Mouse (Mus musculus): Measurements from ENCODE around the gene Selenow.
"Not testable (repeated sequence)": the region's sequence is repeated elsewhere in the genome, so short reads cannot be mapped to it uniquely, and the experiment has no call there.

Gene Selenow

DNA sequence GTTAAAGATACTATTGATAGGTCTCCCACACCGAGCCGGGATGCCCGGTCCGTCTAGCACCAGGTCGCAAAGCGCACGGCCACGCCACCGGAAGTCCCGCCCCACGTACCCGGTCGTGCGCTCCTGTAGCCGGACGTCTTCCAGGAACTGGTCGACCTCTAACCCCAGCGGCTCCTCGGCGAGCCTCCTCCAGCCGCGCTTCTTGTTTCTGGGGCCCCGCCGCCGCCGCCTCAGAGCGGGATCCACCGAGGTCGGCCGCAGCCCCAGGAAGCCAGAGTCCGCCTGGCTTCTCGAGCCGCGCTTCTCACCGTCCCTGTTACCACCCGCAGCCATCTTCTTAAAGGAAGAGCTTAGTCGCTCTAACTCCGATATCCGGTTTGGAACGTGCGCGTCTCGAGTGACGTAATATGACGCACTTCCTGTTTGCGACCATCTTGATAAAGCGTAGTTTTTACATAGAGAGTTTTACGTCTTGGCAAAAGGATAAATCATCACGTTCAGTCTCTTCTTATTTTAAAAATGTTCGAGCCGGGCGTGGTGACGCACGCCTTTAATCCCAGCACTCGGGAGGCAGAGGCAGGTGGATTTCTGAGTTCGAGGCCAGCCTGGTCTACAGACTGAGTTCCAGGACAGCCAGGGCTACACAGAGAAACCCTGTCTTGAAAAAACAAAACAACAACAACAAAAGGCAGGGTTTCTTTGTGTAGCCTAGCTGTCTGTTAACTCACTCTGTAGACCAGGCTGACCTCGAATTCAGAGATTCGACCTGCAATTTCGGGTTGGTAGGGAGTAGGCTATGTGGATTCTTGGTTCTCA lies 23.7 kb upstream of the Selenow start, which contains the start of gene Nop53:
Gene Nop53, minus strand, starts transcription at position 354 of the 816 bp plus-strand sequence.
- peak; percentile 92 to 94 for DNase-seq (ENCODE audit: low spot score in 2 of 2)

DNA sequence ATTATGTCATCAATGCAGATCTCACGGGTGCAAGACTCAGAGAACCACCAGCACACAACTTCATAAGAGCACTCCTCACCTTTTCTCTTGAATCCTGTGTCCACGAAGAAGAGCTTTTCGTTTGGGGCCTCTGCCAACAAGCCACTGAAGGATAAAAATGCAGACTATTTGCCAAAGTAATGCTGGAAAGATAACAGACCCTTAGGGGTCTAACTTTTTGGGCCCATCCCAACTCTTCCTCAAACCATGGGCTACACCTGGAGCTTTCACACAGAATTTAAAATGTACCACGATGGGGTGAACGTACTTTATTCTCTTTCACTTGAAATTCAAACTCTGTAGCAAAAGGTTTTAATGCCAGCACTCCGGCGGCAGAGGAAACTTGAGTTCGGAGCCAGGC lies 23.0 kb upstream of the Selenow start:
- no peak for DNase-seq (ENCODE audit: low spot score in 2 of 2)

DNA sequence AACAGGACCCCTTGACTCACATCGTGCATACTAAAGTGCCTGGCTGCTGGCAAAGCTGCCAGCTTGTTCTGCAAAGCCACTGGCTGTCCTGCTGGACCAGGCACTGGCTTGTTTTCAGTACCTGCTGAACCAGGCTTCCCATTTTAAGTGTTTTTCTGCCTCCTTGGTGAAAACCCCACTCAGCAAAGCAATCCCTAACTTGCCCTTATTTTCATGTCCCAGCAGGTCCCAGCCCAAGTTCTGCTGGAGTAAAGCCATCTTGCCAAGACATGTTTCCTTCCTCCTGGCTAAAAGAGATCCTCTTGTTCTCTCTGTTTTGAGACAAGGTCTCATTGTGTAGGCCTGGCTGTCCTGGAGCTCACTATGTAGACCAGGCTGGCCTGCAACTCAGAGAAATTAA lies 22.1 kb upstream of the Selenow start:
- DNase-seq (ENCODE audit: low spot score in 2 of 2), result no peak

DNA sequence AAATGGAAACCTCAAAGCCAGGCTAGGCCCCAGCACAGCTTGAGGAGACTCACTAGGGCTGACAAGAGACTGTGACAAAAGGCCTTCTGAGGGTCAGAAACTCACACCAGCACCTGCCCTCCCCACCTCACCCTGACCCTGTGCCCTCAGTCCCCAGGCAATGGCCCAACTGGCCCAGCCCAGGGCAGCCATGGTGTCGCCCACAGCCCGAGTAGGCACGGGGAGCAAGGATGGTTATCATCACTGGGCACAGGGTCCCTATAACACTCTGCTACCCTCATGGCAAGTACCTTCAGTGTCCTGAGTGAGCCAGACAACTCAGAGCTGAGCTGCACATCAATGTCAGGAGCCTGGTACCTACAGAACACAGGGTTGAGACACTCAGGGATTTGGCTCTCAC lies 16.4 kb upstream of the Selenow start:
- DNase-seq (ENCODE audit: low spot score in 2 of 2), result no peak

DNA sequence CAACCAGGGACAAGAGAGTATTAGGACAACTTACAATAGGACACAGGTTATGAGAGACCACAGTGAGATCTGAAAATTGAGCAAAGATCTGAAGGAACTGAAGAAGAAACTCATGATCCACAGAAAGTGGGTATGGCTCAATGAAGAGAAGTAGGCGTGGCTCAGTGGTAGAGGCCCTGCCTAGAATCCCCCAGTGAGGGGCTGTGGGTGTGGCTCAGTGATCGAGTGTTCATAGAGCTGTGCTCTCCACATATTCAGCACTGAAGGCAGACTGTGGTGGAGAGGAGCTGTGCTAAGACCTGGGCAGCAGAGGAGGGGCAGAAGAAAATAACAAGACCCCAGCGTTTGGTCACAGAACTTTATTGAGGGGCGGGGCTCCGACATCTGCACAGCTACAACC lies 15.3 kb upstream of the Selenow start:
- DNase-seq (ENCODE audit: low spot score in 2 of 2), result no peak

DNA sequence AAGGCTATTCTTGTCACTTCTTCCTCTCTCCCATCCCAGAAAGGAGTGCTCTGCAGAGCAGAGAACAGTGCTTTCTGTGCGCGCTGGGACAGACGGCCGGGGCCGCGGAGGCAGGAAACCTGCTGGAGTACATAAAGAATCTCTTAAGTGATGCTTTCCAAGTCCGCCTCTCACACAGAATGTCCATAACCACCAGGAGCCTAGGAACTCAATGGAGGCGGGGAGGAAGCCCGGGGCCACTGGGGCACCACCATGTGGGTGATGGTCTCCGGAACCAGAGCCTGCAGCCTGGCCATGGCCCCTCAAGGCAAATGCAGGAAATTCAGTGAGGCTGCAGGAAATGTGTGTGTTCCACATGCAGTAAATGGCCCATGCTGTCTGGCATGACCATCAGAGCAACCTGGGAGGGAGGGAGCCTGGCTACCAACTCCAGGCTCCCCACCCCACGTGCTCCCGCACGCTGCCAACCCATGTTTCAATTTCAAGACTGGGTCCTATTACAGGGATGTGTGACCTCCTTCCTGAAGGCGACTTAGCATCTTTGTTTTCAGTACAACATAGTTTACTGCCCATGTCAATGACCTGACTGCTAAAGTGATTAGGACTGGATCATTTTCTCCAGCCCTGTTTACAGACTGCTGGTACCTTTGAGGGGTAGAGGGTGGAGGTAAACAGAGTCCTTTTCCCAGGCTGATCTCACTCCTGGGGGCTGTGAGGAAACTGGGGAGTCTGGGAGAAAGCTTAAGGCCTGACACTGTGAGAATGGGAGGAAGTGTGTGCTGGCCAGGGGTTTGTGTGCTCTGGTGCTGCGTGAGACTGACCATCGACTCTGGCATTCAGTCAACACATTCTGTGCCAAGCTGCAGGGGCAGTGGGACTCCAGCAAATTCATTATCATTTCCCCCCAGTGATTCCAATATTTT lies 11.5 kb upstream of the Selenow start:
- DNase-seq (ENCODE audit: low spot score in 2 of 2), result peak in 1 of 2 experiments; percentile 37

DNA sequence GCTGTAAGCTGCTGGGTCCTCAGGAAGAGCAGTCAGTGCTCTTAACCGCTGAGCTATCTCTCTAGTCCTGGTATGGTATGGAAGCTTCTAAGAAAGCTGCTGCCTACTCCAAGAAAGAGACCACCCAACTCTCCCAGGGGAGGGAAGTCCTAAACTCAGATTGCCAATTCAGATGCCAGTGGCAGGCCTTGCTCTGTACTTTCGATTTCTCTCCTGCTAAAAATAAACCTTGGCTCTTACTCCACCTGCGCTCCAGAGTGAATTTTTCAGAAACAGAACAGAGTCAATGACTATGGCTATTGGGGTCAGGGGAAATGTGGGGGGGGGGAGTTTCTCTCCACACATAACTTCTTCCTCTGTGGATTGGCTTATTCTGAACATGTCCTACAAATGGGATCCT lies 9.4 kb upstream of the Selenow start:
- DNase-seq (ENCODE audit: low spot score in 2 of 2), result no peak

DNA sequence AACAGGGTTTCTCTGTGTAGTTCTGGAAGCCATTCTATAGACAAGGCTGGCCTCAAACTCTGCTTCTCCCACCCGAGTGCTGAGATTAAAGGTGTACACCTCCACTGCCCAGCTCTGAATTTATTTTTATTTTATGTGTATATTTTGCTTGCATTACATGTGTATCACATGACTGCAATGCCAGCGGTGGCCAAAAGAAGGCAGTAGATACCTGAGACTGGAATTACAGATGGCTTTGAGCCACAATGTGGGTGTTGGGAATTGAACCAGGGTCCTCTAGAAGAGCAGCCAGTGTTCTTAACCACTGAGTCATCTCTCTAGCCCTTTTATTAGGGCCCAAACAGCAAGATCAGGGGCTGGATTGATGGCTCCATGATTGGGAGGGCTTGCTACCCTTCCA lies 8.3 kb upstream of the Selenow start:
- no peak for DNase-seq (ENCODE audit: low spot score in 2 of 2)

DNA sequence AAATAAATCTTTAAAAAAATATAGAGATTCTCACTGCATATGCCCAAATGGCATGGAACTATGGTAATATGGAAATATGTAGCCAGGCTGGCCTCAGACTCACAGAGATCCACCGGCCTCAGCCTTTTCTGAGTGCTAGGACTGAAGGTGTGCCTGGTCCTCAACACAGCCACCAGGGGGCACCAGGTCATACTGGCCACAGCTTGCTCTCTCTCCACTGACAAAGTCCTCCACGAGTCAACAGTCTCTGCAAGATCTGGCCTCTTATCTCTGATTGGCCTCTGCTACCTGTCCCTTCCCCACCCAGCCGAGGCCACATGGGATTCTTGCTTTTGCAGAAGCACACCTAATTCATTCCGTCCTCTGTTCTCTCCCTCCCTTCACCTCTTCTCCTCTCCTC lies 7.7 kb upstream of the Selenow start:
- no peak for DNase-seq (ENCODE audit: low spot score in 2 of 2)

DNA sequence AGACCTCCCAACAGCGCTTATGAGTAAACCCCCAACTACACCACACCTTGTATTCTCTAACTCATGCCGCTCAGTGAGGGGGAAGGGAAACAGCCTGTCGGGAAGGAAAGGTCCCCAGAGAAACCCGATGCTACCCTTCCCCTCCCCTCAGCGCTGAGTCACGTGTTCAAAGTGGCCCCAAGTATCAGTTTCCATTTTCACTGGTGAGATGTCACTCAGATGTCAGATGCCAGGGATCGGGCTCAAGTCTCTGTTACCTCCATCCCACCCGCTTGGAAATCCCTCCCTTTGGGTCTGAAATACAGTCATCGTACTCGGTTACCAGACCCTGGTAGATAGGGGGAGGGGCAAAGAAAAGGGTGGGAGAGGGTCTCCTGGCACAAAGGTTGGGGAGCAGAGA lies 406 bp downstream of the Selenow start:
- DNase-seq (ENCODE audit: low spot score in 2 of 2), result no peak

DNA sequence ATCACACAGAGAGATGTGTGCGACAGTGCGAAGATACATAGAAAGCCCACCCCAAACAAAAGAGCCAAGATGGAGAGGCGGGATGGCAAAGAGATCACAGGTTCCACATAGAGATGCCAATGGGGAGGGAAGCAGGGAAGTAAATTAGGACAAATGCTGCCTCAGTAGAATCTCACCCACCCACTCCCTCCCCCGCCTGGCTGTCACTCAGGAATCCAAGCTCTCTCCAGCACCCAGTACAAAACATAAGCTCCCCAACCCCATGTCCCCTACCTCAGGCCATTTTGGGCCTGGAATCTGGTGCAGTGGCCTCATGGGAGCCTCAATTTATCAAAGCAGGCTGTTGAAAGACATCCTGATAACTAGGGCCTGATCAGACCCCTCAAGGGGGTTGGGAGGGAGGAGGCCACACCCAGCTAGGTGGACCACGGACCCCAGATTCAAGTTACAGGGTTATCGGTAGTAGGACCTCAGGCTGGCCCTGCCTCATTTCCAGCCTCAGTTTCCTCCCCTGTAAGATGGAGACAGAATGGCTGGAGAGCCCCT lies 1.5 kb downstream of the Selenow start:
- no peak for DNase-seq (ENCODE audit: low spot score in 2 of 2)

DNA sequence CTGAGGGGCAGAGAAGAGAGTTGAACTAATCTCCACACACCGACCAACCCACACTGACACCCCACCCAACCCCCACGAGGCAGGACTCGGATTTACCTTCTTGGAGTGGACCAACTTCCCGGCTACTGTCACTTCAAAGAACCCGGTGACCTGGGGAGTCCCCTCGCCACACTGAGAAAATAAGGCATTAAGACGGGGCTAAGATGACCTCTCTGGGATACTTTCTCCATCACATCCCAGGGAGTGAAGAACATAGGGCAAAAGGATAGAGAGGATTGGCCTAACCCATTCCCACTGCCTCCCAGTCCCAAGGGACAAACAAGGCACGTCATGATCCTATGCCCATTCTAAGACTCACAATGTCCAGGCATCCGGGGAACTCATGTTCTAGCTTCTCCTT lies 2.3 kb downstream of the Selenow start:
- no peak for DNase-seq (ENCODE audit: low spot score in 2 of 2)

DNA sequence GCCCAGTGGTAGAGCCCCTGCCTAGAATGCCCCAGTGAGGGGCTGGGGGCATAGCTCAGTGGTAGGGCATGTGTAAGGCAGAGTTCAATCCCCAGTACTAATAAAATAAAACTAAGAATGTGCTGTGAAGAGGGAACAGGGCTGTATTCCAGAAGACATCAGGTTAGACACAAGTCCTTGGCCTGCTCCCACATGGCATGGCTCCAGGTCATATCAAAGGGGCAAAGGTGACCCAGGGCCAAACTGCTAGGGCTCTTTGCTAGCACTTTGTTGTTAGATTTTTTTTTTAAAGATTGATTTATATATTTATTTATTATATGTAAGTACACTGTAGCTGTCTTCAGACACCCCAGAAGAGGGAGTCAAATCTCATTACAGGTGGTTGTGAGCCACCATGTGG lies 3.8 kb downstream of the Selenow start:
- no peak for DNase-seq (ENCODE audit: low spot score in 2 of 2)

DNA sequence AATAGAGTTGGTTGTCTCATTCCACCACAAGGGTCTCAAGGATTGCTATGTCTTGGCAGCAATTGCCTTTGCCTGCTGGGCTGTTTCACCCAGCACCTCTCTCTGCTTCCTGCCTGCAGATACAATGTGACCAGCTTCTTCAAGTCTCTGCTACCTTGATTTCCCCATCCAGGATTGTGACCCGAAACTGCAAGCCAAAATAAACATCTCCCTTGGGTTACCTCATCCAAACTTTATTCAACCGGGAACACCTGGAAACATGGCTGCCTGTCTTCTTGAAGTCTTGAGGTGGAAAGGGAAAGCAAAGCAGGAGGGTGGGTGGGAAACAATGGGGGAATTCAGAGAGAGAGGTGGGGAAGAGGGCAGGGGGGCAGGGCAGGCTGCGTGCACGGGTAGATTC lies 5.2 kb downstream of the Selenow start:
- no peak for DNase-seq (ENCODE audit: low spot score in 2 of 2)

DNA sequence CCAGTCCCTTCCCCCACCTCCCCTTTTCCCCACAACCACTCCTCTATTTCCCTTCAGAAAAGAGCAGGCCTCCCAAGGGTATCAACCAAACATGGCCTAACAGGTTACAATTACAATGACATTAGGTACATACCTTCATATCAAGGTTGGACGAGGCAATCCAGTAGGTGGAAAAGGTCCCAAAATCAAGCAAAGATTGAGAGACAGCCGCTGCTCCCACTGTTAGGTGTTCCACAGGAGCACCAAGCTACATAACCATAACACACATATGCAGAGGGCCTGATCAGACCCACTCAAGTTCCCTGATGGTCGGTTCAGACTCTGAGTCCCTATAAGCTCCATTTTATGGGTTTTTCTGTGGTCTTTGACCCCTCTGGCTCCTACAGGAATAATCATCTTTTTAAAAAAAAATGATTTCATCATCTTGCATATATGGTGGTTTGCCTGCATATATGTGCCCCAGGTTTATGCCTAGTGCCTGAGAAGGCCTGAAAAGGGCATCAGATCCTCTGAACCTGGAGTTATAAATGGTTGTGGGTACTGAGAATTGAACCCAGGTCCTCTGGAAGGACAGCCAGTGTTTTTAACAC lies 6.0 kb downstream of the Selenow start:
- DNase-seq (ENCODE audit: low spot score in 2 of 2), result no peak

DNA sequence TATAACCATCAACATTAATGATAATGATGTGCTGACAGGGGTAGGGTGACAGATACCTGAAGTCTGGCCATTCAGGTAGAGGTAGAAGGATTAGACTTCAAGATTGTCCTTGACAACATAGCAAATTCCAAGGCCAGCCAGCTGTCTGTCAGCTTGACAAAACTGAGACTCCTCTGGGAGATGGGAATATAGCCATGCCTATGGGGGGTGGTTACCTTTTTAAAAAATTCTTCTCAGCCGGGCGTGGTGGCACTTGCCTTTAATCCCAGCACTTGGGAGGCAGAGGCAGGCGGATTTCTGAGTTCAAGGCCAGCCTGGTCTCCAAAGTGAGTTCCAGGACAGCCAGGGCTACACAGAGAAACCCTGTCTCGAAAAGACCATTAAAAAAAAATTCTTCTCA lies 6.5 kb downstream of the Selenow start:
- DNase-seq (ENCODE audit: low spot score in 2 of 2), result not testable (repeated sequence)

DNA sequence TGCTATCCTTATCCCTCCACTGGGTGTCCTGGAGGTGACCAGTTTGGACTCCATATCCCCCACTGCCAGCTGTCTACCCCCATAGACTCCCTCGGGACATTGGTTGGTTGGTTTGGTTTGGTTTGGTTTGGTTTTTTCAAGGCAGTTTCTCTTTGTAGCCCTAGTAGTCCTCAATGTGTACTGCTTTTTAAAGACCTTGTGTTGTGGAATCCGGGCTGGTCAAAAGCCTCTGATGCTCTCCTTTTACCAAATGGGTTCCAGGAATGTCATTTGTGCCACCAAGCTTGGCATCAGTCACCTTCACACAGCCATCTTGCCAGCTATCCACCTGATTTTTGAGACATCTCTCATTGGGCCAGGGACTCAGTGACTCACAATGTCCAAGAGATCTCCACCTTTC lies 7.5 kb downstream of the Selenow start:
- DNase-seq (ENCODE audit: low spot score in 2 of 2), result no peak

DNA sequence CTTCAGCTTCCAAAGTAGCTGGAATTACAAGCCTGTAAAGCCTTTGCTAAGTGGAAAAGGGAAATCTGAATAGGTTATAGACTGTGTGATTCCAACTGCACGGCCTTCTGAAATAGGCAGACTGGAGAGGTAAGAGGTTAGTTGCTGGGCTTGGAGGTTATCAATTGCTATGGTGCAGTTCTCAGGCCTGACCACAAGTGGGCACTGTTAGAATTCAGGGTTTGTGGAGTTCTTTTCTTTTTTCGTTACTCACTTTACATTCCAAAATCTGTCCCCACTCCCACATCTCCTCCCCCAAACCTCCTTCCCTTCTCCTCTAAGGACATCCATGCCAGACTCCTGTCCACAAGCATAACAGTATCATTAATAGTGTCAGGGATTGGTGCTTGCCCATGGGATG lies 8.0 kb downstream of the Selenow start:
- DNase-seq (ENCODE audit: low spot score in 2 of 2), result no peak

DNA sequence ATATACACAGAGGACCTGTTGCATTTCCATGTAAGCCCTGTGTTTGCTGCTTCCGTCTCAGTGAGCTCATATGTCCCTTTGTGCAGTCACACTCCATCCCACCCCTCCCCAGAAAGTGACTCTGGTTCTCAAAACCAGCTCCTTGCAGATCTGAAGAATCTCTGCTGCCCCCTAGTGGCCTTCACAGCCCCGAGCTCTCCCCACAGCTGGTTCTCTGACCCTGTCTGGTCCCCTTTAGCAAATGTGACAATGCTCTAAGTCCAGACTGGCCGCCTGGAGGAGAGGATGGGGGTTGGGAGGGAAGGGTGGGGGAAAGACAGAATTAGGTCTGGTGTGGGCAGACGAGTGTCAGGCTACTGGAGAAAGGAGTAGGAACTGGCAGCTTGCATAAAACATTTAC lies 10.0 kb downstream of the Selenow start:
- peak in 1 of 2 experiments; percentile 63 for DNase-seq (ENCODE audit: low spot score in 2 of 2)

DNA sequence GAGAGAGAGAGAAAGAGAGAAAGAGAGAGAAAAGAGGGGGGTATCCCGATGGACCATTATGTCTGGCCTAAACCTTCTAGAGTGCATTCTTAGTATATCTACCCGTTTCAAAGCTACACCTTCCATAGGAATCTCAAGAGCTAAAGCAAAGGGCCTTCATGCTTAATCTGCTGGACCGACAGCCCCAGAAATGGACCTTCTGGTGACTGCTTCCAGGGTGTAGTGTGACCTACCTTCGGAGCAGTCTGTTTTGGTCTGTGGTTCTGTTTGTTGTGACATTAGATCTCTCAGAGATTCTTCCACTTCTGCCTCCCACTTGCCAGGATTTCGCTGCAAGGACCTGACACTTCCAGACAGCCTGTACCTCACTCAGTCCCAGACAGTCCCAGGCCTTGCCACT lies 11.7 kb downstream of the Selenow start:
- DNase-seq (ENCODE audit: low spot score in 2 of 2), result no peak

DNA sequence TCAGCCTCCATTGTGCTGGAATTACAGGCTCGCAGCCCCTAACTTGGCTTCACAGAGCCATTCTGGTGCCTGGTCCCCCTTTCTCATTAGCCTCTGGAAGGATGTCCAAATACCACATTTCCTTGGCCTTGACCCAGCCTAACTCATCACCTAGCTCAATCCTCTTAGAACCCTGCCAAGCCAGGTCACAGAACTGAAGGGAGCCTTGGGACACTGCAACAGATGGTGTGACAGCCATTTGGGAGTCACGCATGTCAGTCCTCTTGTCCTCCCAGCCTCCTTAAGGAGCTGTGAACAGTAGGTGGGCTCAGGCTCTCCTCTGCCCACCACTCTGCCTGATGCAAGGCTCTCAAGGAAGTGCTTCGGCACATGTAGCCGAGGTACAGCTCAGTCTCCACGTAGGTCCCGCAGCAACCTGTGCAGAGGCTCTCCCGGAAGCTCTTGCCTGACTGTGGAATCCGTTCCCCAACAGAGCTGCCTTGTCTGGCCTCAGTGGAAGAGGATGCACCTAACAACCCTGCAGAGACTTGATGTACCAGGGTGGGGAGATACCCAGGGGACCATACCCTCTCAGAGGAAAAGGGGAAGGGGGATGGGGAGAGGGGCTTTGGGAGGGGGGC lies 14.1 kb downstream of the Selenow start:
- DNase-seq (ENCODE audit: low spot score in 2 of 2), result no peak

DNA sequence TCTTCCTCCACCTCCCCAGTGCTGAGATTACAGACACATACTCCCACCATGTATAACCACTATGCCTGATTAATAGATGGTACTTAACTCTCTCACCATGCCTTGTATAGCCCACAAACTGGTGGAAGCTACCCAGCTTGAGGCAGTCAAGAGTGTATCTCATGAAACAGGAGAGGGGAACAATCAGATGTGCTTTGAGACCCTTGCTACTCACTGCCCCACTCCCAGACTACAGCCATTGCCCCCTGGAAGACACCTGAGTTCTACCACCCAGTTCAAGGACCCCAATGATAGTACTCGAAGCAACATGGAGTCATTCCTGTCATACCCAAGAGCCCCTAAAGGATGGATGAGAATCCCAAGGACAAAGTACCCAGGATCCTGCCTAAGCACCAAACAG lies 15.6 kb downstream of the Selenow start:
- DNase-seq (ENCODE audit: low spot score in 2 of 2), result no peak

Measured in frontal cortex, postnatal 14 days (tissue).